Mouse (Mus musculus) neutrophil, adult 5-6 weeks (primary cell): ENCODE results near the gene Cstad. TPM values are rescaled to one million over a fixed set of nuclear protein-coding genes. Genes with fewer than 3 reads are reported as not detected.

Source experiments
- ATAC-seq: fragments of 151-379, 151-347 bp; 2 replicates; pipeline ENCODE4 v1.8.0; 2017; ENCODE audit warnings: mild to moderate bottlenecking, moderate TSS enrichment; ENCODE audit not compliant: insufficient number of reproducible peaks, poor library complexity, low FRiP score, severe bottlenecking; ENCODE audit errors: extremely low read depth
- total RNA-seq: library from RNA; stranded (forward); fragments of 200-1000 nt; gene quantifications from 2 replicates; pipeline ENCODE4 v1.2.3, GENCODE M21; 2017

The Cstad gene
- total RNA-seq, 1 experiment from 2014 or later: 0.58 TPM

DNA sequence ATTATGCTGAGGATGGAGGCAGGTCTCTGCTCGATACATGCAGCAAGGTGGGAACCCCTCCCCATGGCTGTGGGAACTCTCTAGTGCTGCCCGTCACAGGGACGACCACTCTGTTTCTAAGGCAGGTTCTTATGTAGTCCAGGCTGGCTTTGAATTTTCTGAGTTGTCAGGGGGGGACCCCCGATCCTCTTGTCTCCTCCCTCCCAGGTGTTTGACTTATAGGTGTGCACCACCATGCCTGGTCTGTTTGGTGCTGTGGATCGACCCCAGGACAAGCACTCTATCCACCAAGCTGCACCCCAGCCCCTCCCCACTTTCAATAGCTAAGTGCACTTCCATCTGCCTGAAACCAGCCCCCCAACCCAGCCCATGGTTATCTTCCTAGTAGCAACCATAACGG lies 1.9 kb upstream of the Cstad start:
- no peak for ATAC-seq

DNA sequence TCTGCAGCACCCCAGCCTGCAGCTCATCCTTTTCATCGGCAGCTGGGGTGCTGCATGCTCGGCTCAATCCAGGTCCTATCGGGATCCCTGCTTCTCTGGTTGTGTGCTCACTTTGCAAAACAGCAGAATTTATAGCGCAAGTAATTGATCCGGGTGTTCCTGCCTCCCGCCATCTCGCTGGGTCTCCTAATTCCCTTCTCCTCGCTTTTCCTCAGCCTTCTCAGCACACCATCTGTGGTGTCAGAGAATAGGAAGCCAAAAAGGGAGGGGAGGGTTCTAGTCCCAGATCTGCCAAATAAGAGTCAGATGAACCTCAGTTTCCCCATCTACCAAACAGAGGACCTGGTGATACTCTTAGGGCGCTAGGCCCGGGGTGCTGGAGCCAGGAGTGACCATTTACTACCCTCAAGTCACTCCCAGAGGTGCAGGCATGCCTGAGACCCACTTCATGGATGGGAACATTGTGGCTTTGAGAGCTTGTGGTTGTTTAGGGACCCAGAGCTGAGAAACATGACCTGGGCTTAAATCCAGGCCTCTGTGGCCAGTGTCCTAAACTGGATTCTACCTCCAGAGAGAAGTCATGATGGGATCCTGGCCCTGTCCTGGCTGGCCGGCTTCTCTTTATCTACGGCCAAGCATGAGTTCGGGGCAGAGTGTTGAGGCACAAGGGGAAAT lies 1.1 kb upstream of the Cstad start:
- ATAC-seq: no peak

DNA sequence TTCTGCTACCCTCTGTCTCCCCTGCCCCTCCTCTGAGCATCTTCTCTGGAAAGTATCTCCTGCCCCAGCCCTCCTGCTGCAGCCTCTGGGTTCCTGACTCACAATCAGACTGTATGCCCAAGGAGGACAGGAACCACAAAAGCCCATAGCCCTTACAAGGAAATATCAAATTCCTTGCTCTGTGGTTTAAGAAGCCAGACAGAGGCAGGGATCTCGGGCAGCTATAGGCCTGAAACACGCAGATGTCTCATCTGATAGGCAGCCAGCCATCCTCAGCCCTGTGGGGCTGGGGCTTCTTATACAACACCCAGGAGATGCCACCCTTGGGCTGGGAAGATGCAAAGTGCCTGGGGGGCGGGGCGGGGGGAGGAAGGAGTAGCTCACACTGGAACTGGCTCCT lies 956 bp downstream of the Cstad start:
- no peak for ATAC-seq

- ATAC-seq: no peak
Observed at GRCm38 (mm10) chr2:30599621-30600020, 4.8 kb downstream of the Cstad start.

GRCm38 (mm10) chr2:30600291-30600690 lies 5.5 kb downstream of the Cstad start:
- ATAC-seq: no peak

DNA sequence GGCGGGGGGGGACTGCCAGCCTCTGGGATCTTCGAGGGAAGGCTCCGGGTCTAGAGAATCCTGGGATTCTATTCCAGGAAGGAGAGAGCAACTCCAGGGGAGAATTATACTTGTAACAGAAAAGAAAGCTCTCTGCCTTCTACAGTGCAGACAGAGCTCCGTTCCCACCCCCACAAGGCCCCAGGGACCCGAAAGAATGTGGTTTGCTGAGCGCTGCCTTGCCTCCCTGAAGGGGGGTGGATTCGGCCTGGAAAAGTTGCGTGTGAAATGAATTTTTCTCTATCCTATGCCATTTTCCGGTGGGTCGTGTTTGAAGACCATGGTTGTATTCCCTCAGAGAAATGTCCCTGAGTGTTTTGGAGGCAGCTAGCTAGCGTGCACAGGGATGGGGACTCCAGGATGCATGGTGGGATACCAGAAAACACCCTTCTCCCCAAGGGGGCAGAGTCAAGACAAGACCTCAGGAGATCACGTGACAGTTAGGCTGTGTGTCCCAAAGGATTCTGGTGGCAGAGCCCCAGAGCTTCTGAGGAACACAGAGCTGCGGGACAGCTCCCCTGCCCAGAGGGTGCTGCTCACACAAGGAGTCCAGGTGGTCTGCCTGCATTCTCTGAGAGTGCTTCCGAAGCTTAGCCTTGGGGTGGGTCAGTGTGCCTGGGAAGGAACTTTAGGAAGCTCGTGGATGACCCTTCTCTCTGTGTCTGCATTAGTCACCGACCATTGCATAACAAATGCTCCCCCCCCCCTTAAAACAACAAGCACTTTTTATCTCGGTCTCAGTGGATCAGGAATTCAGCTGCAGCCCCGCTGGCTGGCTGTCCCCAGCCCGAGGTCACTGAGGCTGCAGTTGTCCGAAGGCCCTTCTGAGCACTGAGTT lies 6.4 kb downstream of the Cstad start:
- ATAC-seq: no peak

DNA sequence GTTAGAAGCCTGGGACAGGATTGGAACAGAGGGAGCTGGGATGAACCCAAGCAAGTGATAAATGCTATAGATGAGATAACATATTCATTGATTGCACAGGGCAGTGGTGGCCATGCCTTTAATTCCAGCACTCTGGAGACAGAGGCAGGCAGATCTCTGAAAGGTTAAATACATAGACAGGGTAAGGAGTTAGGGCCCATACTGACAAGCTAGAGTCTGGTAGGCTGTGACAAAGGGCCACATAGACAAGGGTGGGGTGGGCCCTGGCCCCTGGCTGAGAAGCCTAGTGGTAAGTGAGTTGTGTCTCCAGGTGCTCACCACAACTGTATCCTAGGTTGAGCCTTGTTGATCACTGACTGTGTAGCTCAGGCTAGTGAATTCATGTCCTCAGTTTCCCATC lies 7.6 kb downstream of the Cstad start:
- no peak for ATAC-seq

- no peak for ATAC-seq
Observed at GRCm38 (mm10) chr2:30603731-30604130, 8.9 kb downstream of the Cstad start.

- no peak for ATAC-seq
Observed at GRCm38 (mm10) chr2:30604880-30605761, 10.3 kb downstream of the Cstad start.

GRCm38 (mm10) chr2:30605762-30606051 lies 10.9 kb downstream of the Cstad start:
- no peak for ATAC-seq

- ATAC-seq: no peak
Observed at GRCm38 (mm10) chr2:30606621-30607052, 11.8 kb downstream of the Cstad start.

- ATAC-seq: no peak
Observed at GRCm38 (mm10) chr2:30607941-30608340, 13.1 kb downstream of the Cstad start.

- no peak for ATAC-seq
Observed at GRCm38 (mm10) chr2:30608690-30609201, 13.9 kb downstream of the Cstad start.

DNA sequence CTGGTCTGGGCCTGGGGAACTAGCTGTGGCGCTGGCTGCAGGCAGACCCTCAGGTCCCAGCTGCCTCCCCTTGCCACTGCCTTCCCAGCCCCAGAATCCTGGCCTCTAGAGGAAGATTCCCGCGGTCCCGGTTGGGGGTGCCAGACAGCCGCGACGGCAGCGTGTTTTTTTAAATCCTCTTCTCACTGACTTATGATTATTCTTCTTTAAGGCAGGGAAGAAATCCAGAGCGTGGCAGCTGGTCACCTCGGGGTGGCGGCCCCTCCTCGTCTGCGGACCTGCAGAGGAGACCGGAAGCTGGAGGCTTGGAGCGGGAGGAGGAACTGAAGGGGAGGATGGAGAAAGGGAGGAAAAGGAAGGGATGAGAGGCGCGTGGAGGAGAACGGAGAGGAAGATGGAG lies 18.7 kb downstream of the Cstad start:
- no peak for ATAC-seq

DNA sequence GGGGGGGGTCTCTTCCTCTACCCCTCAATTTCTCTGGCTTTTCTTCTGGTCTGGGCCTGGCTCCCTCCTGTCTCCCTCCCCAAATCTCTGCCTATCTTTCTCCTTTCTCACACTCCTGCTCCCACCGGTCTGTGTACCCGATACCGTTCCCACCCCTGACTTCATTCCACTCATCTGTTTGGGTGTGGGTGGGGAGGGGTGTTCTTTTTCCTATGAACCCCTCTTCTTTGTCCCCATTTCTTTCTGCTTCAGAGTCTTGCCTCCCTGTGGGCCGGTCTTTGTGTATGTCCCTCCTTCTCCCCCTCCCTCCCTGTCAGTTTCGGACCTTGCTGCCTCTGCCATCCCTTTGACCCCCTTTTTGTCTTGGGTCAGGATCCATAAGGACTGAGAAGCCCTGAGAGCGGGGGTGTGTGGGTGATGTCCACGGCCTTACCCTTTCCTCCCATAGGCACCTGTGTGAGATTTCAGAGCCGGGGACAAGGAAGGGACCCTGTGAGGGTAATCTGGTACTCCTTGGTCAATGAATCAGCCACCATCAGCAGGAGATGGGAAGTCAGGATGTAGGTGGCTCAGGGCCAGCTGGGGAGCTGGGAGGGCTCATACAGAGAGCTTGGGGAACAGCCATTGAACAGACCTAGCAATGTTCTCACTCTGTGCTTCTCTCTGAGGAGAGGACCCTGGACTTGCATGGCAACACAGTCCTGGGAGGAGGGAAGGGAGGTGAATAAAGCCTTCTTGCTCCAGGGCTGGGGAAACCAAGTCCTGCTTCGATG lies 19.5 kb downstream of the Cstad start:
- ATAC-seq: no peak

- no peak for ATAC-seq
Observed at GRCm38 (mm10) chr2:30615869-30616268, 21.0 kb downstream of the Cstad start.

DNA sequence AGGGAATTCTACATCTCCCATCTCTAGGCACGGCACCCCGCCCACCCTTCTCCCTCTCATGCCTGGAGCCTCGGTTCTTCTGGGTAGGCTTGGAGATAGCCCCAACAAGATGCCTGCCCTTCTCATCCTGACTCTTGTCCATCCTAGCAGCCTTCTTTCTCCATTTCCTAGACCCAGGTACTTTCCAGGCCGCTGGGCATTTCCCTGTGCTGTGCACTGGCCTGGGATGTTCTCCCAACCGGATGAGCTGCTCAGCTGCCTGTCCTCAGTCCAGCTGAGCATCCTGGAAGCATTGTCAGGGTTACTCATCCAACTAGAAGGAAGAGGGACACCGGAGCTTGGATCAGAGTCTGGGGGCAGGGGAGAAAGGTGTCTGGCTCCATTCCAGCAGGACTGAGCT lies 21.6 kb downstream of the Cstad start:
- no peak for ATAC-seq

DNA sequence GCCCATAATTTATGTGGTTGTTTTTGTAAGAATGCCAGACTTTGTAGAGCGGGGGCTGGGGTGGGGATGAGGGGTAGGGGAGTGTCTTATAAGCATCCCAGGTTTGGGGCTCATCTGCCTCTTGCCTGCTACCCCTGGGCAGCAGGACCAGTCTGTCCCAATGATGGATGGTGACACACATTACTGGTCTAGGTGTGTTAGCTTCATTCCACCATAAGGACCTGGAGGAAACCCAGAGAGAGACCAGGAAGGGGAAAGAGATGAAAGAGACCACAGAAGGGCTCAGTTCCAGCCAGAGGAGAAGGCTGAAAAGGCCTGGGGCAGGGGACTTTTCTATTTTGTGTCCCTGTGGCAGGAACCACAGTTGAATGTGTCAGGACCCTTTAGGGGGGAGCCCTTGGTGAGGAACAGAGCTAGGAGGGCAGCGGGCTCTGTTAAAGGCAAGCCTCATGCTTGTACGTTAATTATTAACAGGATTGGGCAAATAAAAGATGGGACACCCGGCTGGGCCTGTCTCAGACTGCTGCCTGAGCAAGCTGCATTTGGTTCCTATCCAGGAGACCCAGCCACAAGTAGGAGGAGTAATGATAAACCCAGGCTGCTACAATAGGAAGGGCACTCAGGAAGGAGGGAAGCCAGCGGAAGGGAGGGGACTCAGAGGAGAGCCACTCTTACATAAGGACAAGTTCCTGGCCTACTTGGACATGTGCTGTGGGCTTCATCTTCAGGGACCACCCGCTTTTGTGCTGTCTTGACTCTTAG lies 23.8 kb downstream of the Cstad start:
- no peak for ATAC-seq
